Mouse (Mus musculus) layer of hippocampus, adult 6 months (tissue): ENCODE measurements around the gene D6Wsu163e. TPM values are rescaled to one million over a fixed set of nuclear protein-coding genes. Genes with fewer than 3 reads are reported as not detected.

ENCODE experiments used
- long read RNA-seq, 2 experiments: library from polyadenylated mRNA; unstranded; transcript quantifications; one replicate each; pipeline ENCODE4 v2.0.0; 2019 to 2020
- polyA plus RNA-seq: library from polyadenylated mRNA; unstranded; fragments of <200 nt; fragmentation: Nextera tagmentation; gene quantifications from 2 replicates; pipeline ENCODE4 v1.2.3, GENCODE M21; 2021

Gene D6Wsu163e
- 19.0 and 22.6 TPM in 2 replicates for polyA plus RNA-seq
- long read RNA-seq, experiment 1, transcript D6Wsu163e-201 (14 exons, 2,501 nt): major isoform, 27 of 47 reads
- long read RNA-seq, experiment 1, partial matches to known transcripts: 14 of 47 reads
- long read RNA-seq, experiment 1, other reads (novel, unspliced or antisense): 4 of 47 reads
- long read RNA-seq, experiment 2, transcript D6Wsu163e-201 (14 exons, 2,501 nt): major isoform, 139 of 167 reads
- long read RNA-seq, experiment 2, partial matches to known transcripts: 13 of 167 reads
- long read RNA-seq, experiment 2, other reads (novel, unspliced or antisense): 15 of 167 reads

GRCm38 (mm10) chr6:126939487-126940171 is at the start of gene D6Wsu163e, which contains the start of gene Rad51ap1:
Gene D6Wsu163e (plus strand): TSS chr6:126939962.
Gene Rad51ap1 (minus strand): TSS chr6:126939587.

GRCm38 (mm10) chr6:126921111-126921881 is 18.5 kb upstream of the D6Wsu163e start, which contains the start of gene Dyrk4:
Gene Dyrk4 (minus strand): TSS chr6:126921839.

DNA sequence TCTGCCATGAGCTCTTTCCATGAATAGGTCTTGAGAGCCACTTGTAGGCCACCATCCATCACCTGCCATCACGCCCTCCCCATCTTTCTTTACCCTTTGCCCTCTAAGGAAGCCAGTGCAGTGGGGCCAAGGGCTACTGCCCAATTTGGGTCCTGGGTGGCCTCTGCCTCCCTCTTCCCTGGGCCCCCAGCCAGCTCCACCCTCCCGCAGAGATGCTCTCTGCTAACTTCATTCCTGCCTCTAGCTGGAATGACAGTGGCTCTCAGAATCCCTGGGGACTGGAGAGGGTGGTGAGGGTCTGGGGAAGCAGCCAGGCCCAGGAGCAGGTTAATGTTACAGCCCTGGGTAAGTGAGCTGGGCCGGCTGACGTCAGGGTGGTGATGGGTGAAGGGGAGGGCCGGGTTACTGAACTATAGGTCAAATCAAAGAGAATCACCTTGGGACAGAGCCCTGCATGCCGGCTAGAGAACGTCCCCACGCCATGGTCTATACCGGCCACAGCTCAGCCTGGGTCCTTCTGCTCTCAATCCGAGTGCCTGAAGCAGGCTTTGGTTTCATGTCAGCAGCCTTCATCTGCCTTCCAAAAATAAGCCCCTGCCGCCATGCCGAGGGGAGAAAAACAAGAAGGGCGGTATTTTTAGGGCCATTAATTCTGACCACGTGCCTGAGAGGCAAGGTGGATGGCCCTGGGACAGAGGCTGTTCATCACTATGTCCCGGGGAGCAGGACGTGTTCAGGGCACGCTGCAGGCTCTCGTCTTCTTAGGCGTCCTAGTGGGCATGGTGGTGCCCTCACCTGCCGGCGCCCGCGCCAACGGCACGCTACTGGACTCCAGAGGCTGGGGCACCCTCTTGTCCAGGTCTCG is 75.4 kb downstream of the D6Wsu163e start, which contains the start of gene Fgf6:
TSS of gene Fgf6 (plus strand) at position 681 of the 865 bp plus-strand sequence.

Other genes starting within 250 kb of the D6Wsu163e start
- gene Kcna6, start 199.3 kb upstream of the D6Wsu163e start, polyA plus RNA-seq: 12.5 and 12.8 TPM in 2 replicates
- 209 and 212 TPM in 2 replicates for gene Ndufa9, start 90.8 kb upstream of the D6Wsu163e start, polyA plus RNA-seq
- 0.06 and 0.13 TPM in 2 replicates for gene Akap3, start 86.9 kb upstream of the D6Wsu163e start, polyA plus RNA-seq
- gene Dyrk4, start 18.1 kb upstream of the D6Wsu163e start, polyA plus RNA-seq: 0.13 TPM in 1 of 2 replicates, not detected in the other
- gene Rad51ap1, start 375 bp upstream of the D6Wsu163e start, polyA plus RNA-seq: 1.1 and 1.8 TPM in 2 replicates
- not detected in 2 replicates for gene Fgf6, start 75.6 kb downstream of the D6Wsu163e start, polyA plus RNA-seq
- not detected in 2 replicates for gene Fgf23, start 132.9 kb downstream of the D6Wsu163e start, polyA plus RNA-seq
- gene Tigar, start 169.6 kb downstream of the D6Wsu163e start, polyA plus RNA-seq: 6.7 and 7.8 TPM in 2 replicates
- gene Ccnd2, start 212.2 kb downstream of the D6Wsu163e start, polyA plus RNA-seq: 71.1 and 78.3 TPM in 2 replicates